Mouse (Mus musculus) lung, adult 2 months (tissue): ENCODE data around the gene Galnt11.

Experiments
- CTCF ChIP-seq: fragments of 200-500 bp; IDR thresholded peaks from 2 replicates; pipeline ENCODE4 v1.5.1; 2011; ENCODE audit warnings: mild to moderate bottlenecking, low read length, control low read depth; ENCODE audit not compliant: insufficient read depth
- POLR2A ChIP-seq: fragments of 200-500 bp; IDR thresholded peaks from 2 replicates; pipeline ENCODE4 v1.6.1; 2011; ENCODE audit warnings: low read depth, mild to moderate bottlenecking, control low read depth, low read length, borderline replicate concordance; ENCODE audit errors: extremely low read depth

DNA sequence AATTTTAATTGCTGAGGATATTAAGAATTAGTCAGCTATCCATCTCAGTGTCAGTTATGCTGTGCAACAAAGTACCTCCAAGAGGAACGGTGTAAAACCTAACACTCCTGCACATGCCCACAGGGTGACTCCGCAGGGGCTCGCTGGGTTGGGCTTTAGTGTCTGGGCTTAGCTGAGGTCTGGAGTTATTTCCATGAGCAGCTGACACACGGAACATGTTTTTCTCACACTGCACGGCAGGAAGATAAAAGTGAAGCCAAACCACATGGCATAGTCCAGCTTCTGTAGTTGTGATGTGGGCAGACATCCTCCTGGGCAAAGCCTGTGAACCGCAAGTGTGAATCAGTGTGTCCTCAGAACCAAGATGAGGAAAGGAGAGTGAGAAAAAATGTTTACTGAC lies 6.7 kb upstream of the Galnt11 start:
- TF ChIP-seq CTCF (no peak), POLR2A (no peak)
